Mouse (Mus musculus) thymus, adult 2 months (tissue): ENCODE results near the gene Gm37240.

ENCODE experiments used
- CTCF ChIP-seq: fragments of 200-500 bp; IDR thresholded peaks from 2 replicates; pipeline ENCODE4 v1.5.1; 2012; ENCODE audit warnings: mild to moderate bottlenecking, control low read depth, low read length, moderate library complexity, borderline replicate concordance; ENCODE audit not compliant: control insufficient read depth, poor library complexity, insufficient read depth; ENCODE audit errors: extremely low read depth
- POLR2A ChIP-seq: fragments of 200-500 bp; IDR thresholded peaks from 2 replicates; pipeline ENCODE4 v1.6.1; 2012; ENCODE audit warnings: mild to moderate bottlenecking, low read length, control low read depth, moderate library complexity; ENCODE audit not compliant: control insufficient read depth, poor library complexity, insufficient read depth; ENCODE audit errors: extremely low read depth

DNA sequence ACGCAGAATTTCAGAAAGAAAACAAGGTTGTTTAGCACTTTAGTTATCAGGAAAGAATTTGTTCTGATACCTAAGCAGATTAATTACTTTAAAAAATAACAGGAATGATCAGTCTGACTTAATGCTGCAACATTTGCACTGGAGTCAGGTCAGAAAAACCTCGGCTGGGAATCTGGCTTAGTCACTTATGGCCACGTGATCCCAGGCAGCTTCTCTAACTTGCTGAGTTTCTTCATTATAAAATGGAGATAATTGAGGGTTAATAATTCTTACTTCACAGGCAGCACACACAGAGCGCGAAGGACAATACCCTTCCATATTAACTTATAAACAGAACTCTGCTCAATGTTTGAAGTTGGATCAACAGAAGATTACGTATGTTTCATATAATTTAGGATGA lies 1350.3 kb downstream of the Gm37240 start:
- TF ChIP-seq CTCF (no peak), POLR2A (no peak)
